Mouse (Mus musculus) bone marrow, adult 2 months (tissue): ENCODE results near the gene Gab1. TPM values are rescaled to one million over a fixed set of nuclear protein-coding genes. Genes with fewer than 3 reads are reported as not detected.

Experiments
- H3K27ac ChIP-seq: fragments of 200-500 bp; 2 replicates; pipeline ENCODE4 v1.5.1; 2012; ENCODE audit warnings: low read depth, mild to moderate bottlenecking, control low read depth, inconsistent platforms, low read length; ENCODE audit not compliant: control insufficient read depth, poor library complexity, insufficient read depth
- H3K4me1 ChIP-seq: fragments of 200-500 bp; 2 replicates; pipeline ENCODE4 v1.6.1; 2011; ENCODE audit warnings: low read length; ENCODE audit not compliant: control insufficient read depth, insufficient read depth
- H3K4me3 ChIP-seq: fragments of 200-500 bp; replicated peaks from 2 replicates; pipeline ENCODE3; 2011; ENCODE audit warnings: mild to moderate bottlenecking, low read depth, low read length, control low read depth; ENCODE audit not compliant: control insufficient read depth
- CTCF ChIP-seq: fragments of 200-500 bp; IDR thresholded peaks from 2 replicates; pipeline ENCODE4 v1.5.1; 2011; ENCODE audit warnings: low read length, control low read depth; ENCODE audit not compliant: control insufficient read depth, insufficient read depth
- POLR2A ChIP-seq: fragments of 200-500 bp; IDR thresholded peaks from 2 replicates; pipeline ENCODE4 v1.6.1; 2011; ENCODE audit warnings: low read depth, mild to moderate bottlenecking, control low read depth, low read length, borderline replicate concordance; ENCODE audit not compliant: control insufficient read depth
- WGBS: fragments of 180-500 bp; shearing (Covaris S2); methylation state at CpG from one replicate; pipeline ENCODE4 v1.1.7; 2018; 5-methylcytosine and 5-hydroxymethylcytosine counted together
- polyA plus RNA-seq: library from polyadenylated mRNA; stranded (reverse); fragments of >200 nt; gene quantifications from 2 replicates; pipeline ENCODE4 v1.2.4, GENCODE M21; 2011; ENCODE audit warnings: low replicate concordance; ENCODE audit not compliant: missing spikeins, insufficient read depth, insufficient read length

The Gab1 gene
- polyA plus RNA-seq, 1 experiment, result 13.6 TPM

GRCm38 (mm10) chr8:80868801-80869323 lies 11.5 kb downstream of the Gab1 start:
- no peak overlapping the region for H3K27ac ChIP-seq
- no peaks in the 10 kb centered on the region; the same call in 1 of the 2 replicates for H3K4me1 ChIP-seq

DNA sequence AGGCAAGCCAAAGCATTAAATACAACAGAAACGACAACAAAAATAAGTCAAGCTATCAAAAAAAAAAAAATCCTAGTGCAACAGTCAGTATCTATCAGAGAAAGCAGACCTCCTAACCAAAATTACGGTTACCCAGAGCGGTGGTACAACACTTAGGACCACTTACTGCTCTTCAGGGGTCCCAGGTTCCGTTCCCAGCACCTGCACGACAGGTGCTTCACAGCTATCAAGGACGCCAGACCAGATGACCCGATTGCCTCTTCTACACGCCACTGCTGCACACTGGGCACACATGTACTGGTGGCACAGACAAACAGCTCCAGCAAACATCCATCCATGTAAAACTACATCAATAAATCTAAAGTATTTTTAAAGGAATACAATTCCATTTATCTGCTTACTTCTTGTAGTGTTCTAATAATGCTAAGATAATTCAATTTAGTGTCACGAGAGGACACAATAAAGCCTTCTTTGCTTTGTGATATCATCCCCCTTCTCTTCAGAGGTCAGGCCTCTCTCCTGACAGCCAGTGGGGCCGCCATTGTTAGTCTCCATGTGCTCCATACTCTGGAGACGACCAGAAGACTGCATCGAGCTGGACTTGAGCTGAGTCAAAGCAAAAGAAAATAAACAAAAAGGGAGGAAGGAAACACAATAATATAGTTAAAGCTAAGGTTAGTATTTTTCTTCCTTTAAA lies 12.2 kb downstream of the Gab1 start:
- Histone ChIP-seq H3K4me3 (peak overlapping the region; percentile 53), H3K27ac (no peak overlapping the region), H3K4me1 (no peaks in the 10 kb centered on the region)
- TF ChIP-seq CTCF (no peak), POLR2A (no peak)
- WGBS, result 80% methylated on average over 12 of the region's 12 CpGs

More at GRCm38 (mm10) chr8:80868801-80869323, 11.5 kb downstream of the Gab1 start:
- no peak for TF ChIP-seq CTCF
- peak; percentile 73 for TF ChIP-seq POLR2A
- WGBS, result 53% methylated on average over 11 of the region's 11 CpGs
- peak overlapping the region; percentile 41 for H3K4me3 ChIP-seq

- no peaks in the 10 kb centered on the region for H3K4me1 ChIP-seq
- no peak for TF ChIP-seq CTCF
- TF ChIP-seq POLR2A, result no peak
- peak overlapping the region; percentile 20 for H3K4me3 ChIP-seq
- 63% methylated on average over 3 of the region's 3 CpGs for WGBS
- H3K27ac ChIP-seq, result no peak overlapping the region
Observed at GRCm38 (mm10) chr8:80867598-80867997, 12.7 kb downstream of the Gab1 start.

GRCm38 (mm10) chr8:80865181-80865784 lies 15.0 kb downstream of the Gab1 start:
- no peaks in the 10 kb centered on the region for H3K4me1 ChIP-seq
- TF ChIP-seq POLR2A (no peak), CTCF (peak; percentile 30; the same call in 1 of the 2 replicates)
- 84% methylated on average over 8 of the region's 8 CpGs for WGBS

DNA sequence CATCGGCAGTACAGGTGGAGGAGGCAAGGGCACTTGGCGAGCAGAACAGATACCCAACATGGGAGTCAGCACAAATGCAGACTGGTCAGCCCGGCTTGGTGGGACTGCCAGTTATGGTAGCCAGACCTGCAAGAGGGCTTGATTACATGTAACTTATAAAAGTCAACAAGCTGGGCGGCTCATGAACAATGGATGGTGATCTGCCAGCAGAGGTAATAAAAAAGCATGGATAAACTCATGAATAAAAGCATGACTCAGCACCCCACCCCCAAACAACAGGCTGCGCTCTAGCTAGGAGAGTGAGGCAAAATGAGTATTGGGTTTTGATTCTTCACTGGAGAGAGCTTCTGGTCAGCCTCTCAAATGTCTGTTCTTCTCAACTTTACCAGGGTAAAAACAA lies 16.9 kb downstream of the Gab1 start:
- Histone ChIP-seq H3K4me1 (no peaks in the 10 kb centered on the region), H3K4me3 (no peak overlapping the region), H3K27ac (no peak overlapping the region)
- TF ChIP-seq POLR2A, result no peak
- TF ChIP-seq CTCF, result no peak
- WGBS, result 85% methylated on average over 5 of the region's 5 CpGs

More at GRCm38 (mm10) chr8:80865181-80865784, 15.0 kb downstream of the Gab1 start:
- H3K27ac ChIP-seq, result no peak overlapping the region
- H3K4me3 ChIP-seq, result no peak overlapping the region

DNA sequence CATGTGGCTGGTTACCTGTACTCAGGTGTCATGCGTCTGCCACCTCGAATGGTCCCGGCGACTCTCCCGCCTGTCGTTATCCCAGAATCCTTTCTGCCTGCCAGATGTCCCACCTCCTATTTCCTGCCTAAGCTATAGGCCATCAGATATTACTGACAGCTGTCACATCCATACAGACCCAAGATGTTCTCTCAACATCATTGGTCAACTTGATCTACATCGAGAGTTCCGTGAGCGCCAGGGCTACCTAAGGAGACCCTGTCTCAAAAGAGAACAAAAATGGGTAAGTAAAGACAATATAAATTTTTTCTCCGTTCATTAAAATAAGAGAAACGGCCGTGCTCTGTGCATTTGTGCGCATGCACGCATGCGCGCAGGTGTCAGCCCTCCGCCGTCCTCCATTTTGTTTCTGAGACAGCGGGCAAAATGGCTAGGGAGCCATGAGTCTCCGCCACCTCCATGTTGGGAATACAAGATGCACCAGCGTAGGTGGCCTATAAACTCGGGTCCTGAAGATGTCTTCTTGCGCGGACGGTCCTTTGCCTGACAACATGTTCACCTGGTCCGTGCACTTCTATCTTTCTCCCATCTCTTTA lies 21.0 kb downstream of the Gab1 start:
- no peak overlapping the region for H3K27ac ChIP-seq
- TF ChIP-seq POLR2A (no peak), CTCF (no peak)
- no peak overlapping the region for H3K4me3 ChIP-seq
- no peaks in the 10 kb centered on the region for H3K4me1 ChIP-seq
- 96% methylated on average over 26 of the region's 26 CpGs for WGBS

DNA sequence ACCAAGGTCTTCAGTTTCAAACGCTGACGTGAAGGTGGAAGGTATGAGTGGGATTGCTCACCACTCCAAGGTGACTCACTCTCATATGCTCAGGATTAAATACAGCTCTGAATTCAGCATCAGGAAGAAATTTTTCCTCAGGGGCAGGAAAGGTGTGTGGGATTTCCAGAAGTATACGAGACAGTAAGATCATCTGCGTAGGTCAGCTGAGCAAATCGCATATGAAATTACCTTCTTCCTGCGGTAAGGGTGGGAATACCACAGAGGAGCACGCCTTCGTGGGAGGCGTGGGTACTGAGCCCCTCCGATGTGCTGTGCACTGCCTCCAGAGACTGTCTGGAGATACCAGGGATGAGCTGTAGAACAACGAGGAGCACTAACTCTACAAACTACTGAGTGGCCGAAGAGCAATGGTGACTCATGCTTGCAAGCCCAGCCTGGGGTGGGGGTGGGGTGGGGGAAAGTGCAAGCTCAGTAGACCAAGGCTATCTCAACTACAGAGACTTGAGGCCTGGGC lies 22.4 kb downstream of the Gab1 start:
- no peaks in the 10 kb centered on the region for H3K4me1 ChIP-seq
- H3K27ac ChIP-seq, result no peak overlapping the region
- TF ChIP-seq CTCF (no peak), POLR2A (no peak)
- H3K4me3 ChIP-seq, result no peak overlapping the region
- 86% methylated on average over 12 of the region's 12 CpGs for WGBS

DNA sequence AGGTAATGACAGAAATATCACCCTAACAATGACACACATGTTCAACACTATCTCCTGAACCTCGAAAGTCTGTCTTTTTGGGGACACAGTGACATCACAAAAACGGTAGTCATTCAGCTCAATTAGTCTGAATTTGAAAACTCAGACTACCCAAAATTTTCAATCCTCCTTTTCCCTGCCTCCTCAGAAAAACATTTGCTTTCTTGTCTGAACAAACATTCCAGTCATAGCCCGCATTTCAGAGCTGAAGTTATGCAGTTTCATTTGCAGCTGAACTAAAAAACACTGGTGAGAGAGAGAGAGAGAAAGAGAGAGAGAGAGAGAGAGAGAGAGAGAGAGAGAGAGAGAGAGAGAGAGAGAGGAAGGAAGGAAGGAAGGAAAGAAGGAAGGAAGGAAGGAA lies 23.2 kb downstream of the Gab1 start:
- TF ChIP-seq POLR2A, result no peak
- no peak for TF ChIP-seq CTCF
- no peak overlapping the region for H3K27ac ChIP-seq
- 79% methylated on average over 3 of the region's 3 CpGs for WGBS
- no peak overlapping the region for H3K4me3 ChIP-seq
- H3K4me1 ChIP-seq, result no peaks in the 10 kb centered on the region
